Mouse (Mus musculus) liver, embryonic 16.5 days (tissue): Measurements from ENCODE around the gene Esrrb. TPM values are rescaled to one million over a fixed set of nuclear protein-coding genes. Genes with fewer than 3 reads are reported as not detected.

ENCODE experiments used
- ATAC-seq: fragments of 200-750 bp; cut with Nextera tagmentation; 2 replicates; pipeline ENCODE4 v1.8.0; 2017; ENCODE audit warnings: low read depth, mild to moderate bottlenecking, moderate number of reproducible peaks, moderate library complexity
- H3K27ac ChIP-seq: fragments of 300-500 bp; sonication (generic); 2 replicates; pipeline ENCODE4 v1.5.1; 2014; ENCODE audit warnings: mild to moderate bottlenecking, low read length
- H3K27me3 ChIP-seq: fragments of 300-500 bp; sonication (generic); 2 replicates; pipeline ENCODE4 v1.6.1; 2014; ENCODE audit warnings: low read depth, low read length, mixed read lengths; ENCODE audit not compliant: control insufficient read depth, insufficient read depth
- H3K36me3 ChIP-seq: fragments of 300-500 bp; sonication (generic); 2 replicates; pipeline ENCODE4 v1.6.1; 2014; ENCODE audit warnings: mild to moderate bottlenecking; ENCODE audit not compliant: control insufficient read depth, insufficient read depth
- H3K4me1 ChIP-seq: fragments of 300-500 bp; sonication (generic); 2 replicates; pipeline ENCODE4 v1.6.1; 2014; ENCODE audit warnings: low read depth, low read length, mixed read lengths; ENCODE audit not compliant: control insufficient read depth
- H3K4me2 ChIP-seq: fragments of 300-500 bp; sonication (generic); 2 replicates; pipeline ENCODE4 v1.6.1; 2014; ENCODE audit warnings: low read depth, low read length, mixed read lengths
- H3K4me3 ChIP-seq: fragments of 300-500 bp; sonication (generic); 2 replicates; pipeline ENCODE4 v1.5.1; 2014; ENCODE audit warnings: low read depth, mild to moderate bottlenecking, low read length
- H3K9ac ChIP-seq: fragments of 300-500 bp; sonication (generic); 2 replicates; pipeline ENCODE4 v1.6.1; 2014; ENCODE audit warnings: low read depth, low read length
- H3K9me3 ChIP-seq: fragments of 300-500 bp; sonication (generic); replicated peaks from 2 replicates; pipeline ENCODE4 v1.6.1; 2016; ENCODE audit warnings: low read length; ENCODE audit not compliant: control insufficient read depth
- WGBS: fragments of 180-500 bp; shearing (Covaris S2); extraction: QIAGEN DNeasy Blood & Tissue Kit; methylation state at CpG from one replicate; pipeline ENCODE4 v1.1.7; 2014; ENCODE audit not compliant: insufficient replicate concordance; 5-methylcytosine and 5-hydroxymethylcytosine counted together
- polyA plus RNA-seq: library from polyadenylated mRNA; unstranded; fragments of >200 nt; fragmentation: Nextera tagmentation; extraction: Ambion mirVana; gene quantifications from 2 replicates; pipeline ENCODE4 v1.2.1, GENCODE M21; 2015

The Esrrb gene
- polyA plus RNA-seq, 1 experiment from 2014 or later: 0.09 TPM

GRCm38 (mm10) chr12:86556796-86557517 is 196.0 kb downstream of the Esrrb start:
- no peaks in the 10 kb centered on the region for H3K27me3 ChIP-seq
- ATAC-seq: no peak
- H3K4me1 ChIP-seq: no peaks in the 10 kb centered on the region
- H3K27ac ChIP-seq: no peak overlapping the region
- 11% methylated on average over 10 of the region's 10 CpGs for WGBS
- no peak overlapping the region for H3K4me3 ChIP-seq
- H3K9ac ChIP-seq: no peak overlapping the region
- no peaks in the 10 kb centered on the region for H3K9me3 ChIP-seq
- no peak overlapping the region for H3K4me2 ChIP-seq
- H3K36me3 ChIP-seq: no peaks in the 10 kb centered on the region

GRCm38 (mm10) chr12:86558889-86559288 is 198.0 kb downstream of the Esrrb start:
- 76% methylated on average over 9 of the region's 9 CpGs for whole genome bisulfite sequencing
- H3K4me3 ChIP-seq: no peak overlapping the region
- H3K4me1 ChIP-seq: no peaks in the 10 kb centered on the region
- H3K9me3 ChIP-seq: no peaks in the 10 kb centered on the region
- ATAC-seq: no peak
- H3K36me3 ChIP-seq: no peaks in the 10 kb centered on the region
- no peak overlapping the region for H3K4me2 ChIP-seq
- H3K27me3 ChIP-seq: no peaks in the 10 kb centered on the region
- no peak overlapping the region for H3K9ac ChIP-seq
- no peak overlapping the region for H3K27ac ChIP-seq

GRCm38 (mm10) chr12:86562705-86563104 is 201.8 kb downstream of the Esrrb start:
- H3K27ac ChIP-seq: no peak overlapping the region
- no peaks in the 10 kb centered on the region for H3K36me3 ChIP-seq
- H3K9ac ChIP-seq: no peak overlapping the region
- H3K4me3 ChIP-seq: no peak overlapping the region
- WGBS: 54% methylated on average over 3 of the region's 3 CpGs
- no peaks in the 10 kb centered on the region for H3K27me3 ChIP-seq
- ATAC-seq: no peak
- no peaks in the 10 kb centered on the region for H3K4me1 ChIP-seq
- H3K4me2 ChIP-seq: no peak overlapping the region
- H3K9me3 ChIP-seq: no peaks in the 10 kb centered on the region

GRCm38 (mm10) chr12:86565996-86566395 is 205.1 kb downstream of the Esrrb start:
- Histone ChIP-seq H3K9me3 (no peaks in the 10 kb centered on the region), H3K27me3 (no peaks in the 10 kb centered on the region), H3K27ac (no peak overlapping the region), H3K9ac (no peak overlapping the region), H3K4me1 (no peaks in the 10 kb centered on the region), H3K4me3 (no peak overlapping the region), H3K36me3 (no peaks in the 10 kb centered on the region), H3K4me2 (no peak overlapping the region)
- WGBS: 46% methylated on average over 5 of the region's 5 CpGs
- ATAC-seq: no peak

Other genes starting within 250 kb of the Esrrb start
- 5.3 and 5.4 TPM in 2 replicates for gene Gpatch2l, start 119.3 kb upstream of the Esrrb start, polyA plus RNA-seq